Mouse (Mus musculus) embryonic facial prominence, embryonic 14.5 days (tissue): ENCODE measurements at regions not wholly inside any gene's neighbourhood (a gene's known extent, or its start where the extent isn't known, plus 50 kb on each side); places are given as distances from the start of the nearest gene placed in this dataset.

ENCODE experiments used
- ATAC-seq: fragments of 200-750 bp; cut with Nextera tagmentation; 2 replicates; pipeline ENCODE4 v1.8.0; 2017; ENCODE audit warnings: low read depth, moderate number of reproducible peaks, moderate TSS enrichment
- DNase-seq: peaks from one replicate; pipeline ENCODE4 v3.0.0-alpha.2; 2015; ENCODE audit warnings: low spot score
- H3K27ac ChIP-seq: fragments of 300-500 bp; sonication (generic); replicated peaks from 2 replicates; pipeline ENCODE4 v1.5.1; 2014; ENCODE audit warnings: low read depth, mild to moderate bottlenecking, low read length, moderate library complexity
- H3K27me3 ChIP-seq: fragments of 300-500 bp; sonication (generic); replicated peaks from 2 replicates; pipeline ENCODE4 v1.6.1; 2014; ENCODE audit warnings: low read length; ENCODE audit not compliant: control insufficient read depth, insufficient read depth
- H3K36me3 ChIP-seq: fragments of 300-500 bp; sonication (generic); 2 replicates; pipeline ENCODE4 v1.6.1; 2014; ENCODE audit warnings: low read length, mixed read lengths; ENCODE audit not compliant: control insufficient read depth, insufficient read depth
- H3K4me1 ChIP-seq: fragments of 300-500 bp; sonication (generic); 2 replicates; pipeline ENCODE4 v1.6.1; 2014; ENCODE audit warnings: antibody characterized with exemption, low read length; ENCODE audit not compliant: control insufficient read depth, insufficient read depth
- H3K4me2 ChIP-seq: fragments of 300-500 bp; sonication (generic); 2 replicates; pipeline ENCODE4 v1.6.1; 2014; ENCODE audit warnings: low read depth, mild to moderate bottlenecking, low read length, moderate library complexity, mixed read lengths
- H3K4me3 ChIP-seq: fragments of 300-500 bp; sonication (generic); 2 replicates; pipeline ENCODE4 v1.5.1; 2014; ENCODE audit warnings: low read depth, mild to moderate bottlenecking, low read length
- H3K9ac ChIP-seq: fragments of 300-500 bp; sonication (generic); 2 replicates; pipeline ENCODE4 v1.6.1; 2014; ENCODE audit warnings: low read depth, mild to moderate bottlenecking, low read length, moderate library complexity, mixed read lengths
- H3K9me3 ChIP-seq: fragments of 300-500 bp; sonication (generic); 2 replicates; pipeline ENCODE4 v1.6.1; 2016; ENCODE audit warnings: low read length; ENCODE audit not compliant: control insufficient read depth
- WGBS: fragments of 180-500 bp; shearing (Covaris S2); extraction: QIAGEN DNeasy Blood & Tissue Kit; methylation state at CpG from one replicate; pipeline ENCODE4 v1.1.7; 2014; 5-methylcytosine and 5-hydroxymethylcytosine counted together

GRCm38 (mm10) chr1:35774566-35774965 lies 293.6 kb upstream of the Hs6st1 start:
- H3K36me3 ChIP-seq = no peaks in the 10 kb centered on the region
- ATAC-seq (no peak), DNase-seq (no peak)
- H3K27me3 ChIP-seq = no peaks in the 10 kb centered on the region
- no peak overlapping the region for H3K4me2 ChIP-seq
- H3K4me1 ChIP-seq = no peaks in the 10 kb centered on the region
- 87% methylated on average over 2 of the region's 2 CpGs for WGBS
- no peak overlapping the region for H3K4me3 ChIP-seq
- H3K9ac ChIP-seq = no peak overlapping the region
- no peaks in the 10 kb centered on the region for H3K9me3 ChIP-seq
- H3K27ac ChIP-seq = no peak overlapping the region

- H3K9me3 ChIP-seq = no peaks in the 10 kb centered on the region
- no peak for ATAC-seq
- H3K4me1 ChIP-seq = no peaks in the 10 kb centered on the region
- no peak overlapping the region for H3K4me3 ChIP-seq
- H3K9ac ChIP-seq = no peak overlapping the region
- no peak overlapping the region for H3K27ac ChIP-seq
- WGBS = 85% methylated on average over 2 of the region's 2 CpGs
- no peak overlapping the region for H3K4me2 ChIP-seq
- H3K36me3 ChIP-seq = no peaks in the 10 kb centered on the region
- DNase-seq = no peak
- no peaks in the 10 kb centered on the region for H3K27me3 ChIP-seq
Measured at GRCm38 (mm10) chr1:35782668-35783067, 285.5 kb upstream of the Hs6st1 start.

GRCm38 (mm10) chr1:35783427-35783826 lies 284.8 kb upstream of the Hs6st1 start:
- H3K27ac ChIP-seq = no peak overlapping the region
- no peak overlapping the region for H3K9ac ChIP-seq
- H3K9me3 ChIP-seq = 0 out of 2 replicates have a peak, but pooled peaks cover 4% of the 10 kb centered on the region
- H3K4me2 ChIP-seq = no peak overlapping the region
- H3K36me3 ChIP-seq = no peaks in the 10 kb centered on the region
- no peaks in the 10 kb centered on the region for H3K4me1 ChIP-seq
- H3K4me3 ChIP-seq = no peak overlapping the region
- WGBS = 75% methylated on average over 6 of the region's 6 CpGs
- H3K27me3 ChIP-seq = no peaks in the 10 kb centered on the region
- DNase-seq (no peak), ATAC-seq (no peak)

GRCm38 (mm10) chr1:35786241-35786640 lies 282.0 kb upstream of the Hs6st1 start:
- ATAC-seq (no peak), DNase-seq (no peak)
- no peak overlapping the region for H3K9ac ChIP-seq
- no peaks in the 10 kb centered on the region for H3K27me3 ChIP-seq
- no peaks in the 10 kb centered on the region for H3K36me3 ChIP-seq
- H3K4me3 ChIP-seq = no peak overlapping the region
- WGBS = 95% methylated on average over 4 of the region's 4 CpGs
- H3K4me1 ChIP-seq = no peaks in the 10 kb centered on the region
- no peak overlapping the region for H3K27ac ChIP-seq
- H3K9me3 ChIP-seq = 0 out of 2 replicates have a peak, but pooled peaks cover 4% of the 10 kb centered on the region
- no peak overlapping the region for H3K4me2 ChIP-seq

GRCm38 (mm10) chr1:35786668-35787213 lies 281.5 kb upstream of the Hs6st1 start:
- Histone ChIP-seq H3K9ac (no peak overlapping the region), H3K9me3 (0 out of 2 replicates have a peak, but pooled peaks cover 4% of the 10 kb centered on the region), H3K4me3 (no peak overlapping the region), H3K27me3 (no peaks in the 10 kb centered on the region), H3K4me1 (no peaks in the 10 kb centered on the region), H3K27ac (no peak overlapping the region), H3K4me2 (no peak overlapping the region), H3K36me3 (no peaks in the 10 kb centered on the region)
- DNase-seq = no peak
- ATAC-seq = no peak
- 60% methylated on average over 8 of the region's 8 CpGs for WGBS

GRCm38 (mm10) chr1:35797064-35797463 lies 271.1 kb upstream of the Hs6st1 start:
- Histone ChIP-seq H3K4me1 (no peaks in the 10 kb centered on the region), H3K9me3 (no peaks in the 10 kb centered on the region), H3K4me2 (no peak overlapping the region), H3K27ac (no peak overlapping the region), H3K9ac (no peak overlapping the region), H3K36me3 (no peaks in the 10 kb centered on the region), H3K27me3 (no peaks in the 10 kb centered on the region), H3K4me3 (no peak overlapping the region)
- ATAC-seq (no peak), DNase-seq (no peak)
- WGBS = 67% methylated on average over 2 of the region's 2 CpGs

- no peaks in the 10 kb centered on the region for H3K36me3 ChIP-seq
- no peaks in the 10 kb centered on the region for H3K4me1 ChIP-seq
- no peak overlapping the region for H3K9ac ChIP-seq
- no peak overlapping the region for H3K27ac ChIP-seq
- no peak overlapping the region for H3K4me3 ChIP-seq
- no peaks in the 10 kb centered on the region for H3K9me3 ChIP-seq
- DNase-seq (no peak), ATAC-seq (no peak)
- WGBS = 69% methylated on average over 2 of the region's 2 CpGs
- H3K4me2 ChIP-seq = no peak overlapping the region
- H3K27me3 ChIP-seq = no peaks in the 10 kb centered on the region
Measured at GRCm38 (mm10) chr1:35797526-35797925, 270.7 kb upstream of the Hs6st1 start.

- H3K4me1 ChIP-seq = peaks cover 13% of the 10 kb centered on the region; the same call in 1 of the 2 replicates
- H3K27ac ChIP-seq = peak overlapping the region; percentile 6; the same call in 1 of the 2 replicates
- no peak overlapping the region for H3K4me3 ChIP-seq
- 49% methylated on average over 3 of the region's 3 CpGs for WGBS
- no peaks in the 10 kb centered on the region for H3K36me3 ChIP-seq
- DNase-seq = peak; percentile 86
- no peaks in the 10 kb centered on the region for H3K27me3 ChIP-seq
- peak; percentile 73 for ATAC-seq
- H3K9ac ChIP-seq = no peak overlapping the region
- H3K4me2 ChIP-seq = no peak overlapping the region
- H3K9me3 ChIP-seq = no peaks in the 10 kb centered on the region
Measured at GRCm38 (mm10) chr1:35805546-35805945, 262.7 kb upstream of the Hs6st1 start.

- H3K9ac ChIP-seq = no peak overlapping the region
- 77% methylated on average over 2 of the region's 2 CpGs for WGBS
- ATAC-seq (no peak), DNase-seq (no peak)
- peaks cover 13% of the 10 kb centered on the region; the same call in 1 of the 2 replicates for H3K4me1 ChIP-seq
- no peaks in the 10 kb centered on the region for H3K36me3 ChIP-seq
- H3K9me3 ChIP-seq = no peaks in the 10 kb centered on the region
- H3K4me3 ChIP-seq = no peak overlapping the region
- H3K4me2 ChIP-seq = no peak overlapping the region
- H3K27ac ChIP-seq = peak overlapping the region; percentile 6
- no peaks in the 10 kb centered on the region for H3K27me3 ChIP-seq
Measured at GRCm38 (mm10) chr1:35806329-35806728, 261.9 kb upstream of the Hs6st1 start.
